Mouse (Mus musculus) liver, embryonic 14.5 days (tissue): ENCODE measurements around the gene Syne3. TPM values are rescaled to one million over a fixed set of nuclear protein-coding genes. Genes with fewer than 3 reads are reported as not detected.
A peak's percentile ranks its signal among the peaks of the same experiment; 100 is the strongest.

ENCODE experiments used
- ATAC-seq: fragments of 200-750 bp; cut with Nextera tagmentation; 2 replicates; pipeline ENCODE4 v1.8.0; 2017; ENCODE audit warnings: moderate number of reproducible peaks, mild to moderate bottlenecking, moderate library complexity; ENCODE audit not compliant: insufficient read depth
- DNase-seq, 3 experiments: peaks; one replicate each; pipeline ENCODE4 v3.0.0-alpha.2; 2012 to 2013; ENCODE audit warnings: low read depth in 3 of 3, low spot score in 3 of 3
- H3K27ac ChIP-seq: fragments of 300-500 bp; sonication (generic); 2 replicates; pipeline ENCODE4 v1.5.1; 2014; ENCODE audit warnings: moderate library complexity, mild to moderate bottlenecking, control low read depth, inconsistent platforms
- H3K27me3 ChIP-seq: fragments of 300-500 bp; sonication (generic); 2 replicates; pipeline ENCODE4 v1.6.1; 2014; ENCODE audit warnings: mild to moderate bottlenecking, low read length, moderate library complexity; ENCODE audit not compliant: control insufficient read depth, insufficient read depth
- H3K36me3 ChIP-seq: fragments of 300-500 bp; sonication (generic); replicated peaks from 2 replicates; pipeline ENCODE4 v1.6.1; 2014; ENCODE audit warnings: low read depth; ENCODE audit not compliant: control insufficient read depth, insufficient read depth
- H3K4me1 ChIP-seq, 2 experiments: fragments of 200-500 bp in 1 of 2; fragments of 300-500 bp in 1 of 2; sonication (generic) in 1 of 2; replicated peaks; 2 replicates each; pipeline ENCODE4 v1.6.1; 2012 to 2014; ENCODE audit warnings: antibody characterized with exemption in 1 of 2, inconsistent platforms in 1 of 2, low read length in 1 of 2; ENCODE audit not compliant: control insufficient read depth in 2 of 2, insufficient read depth in 2 of 2
- H3K4me2 ChIP-seq: fragments of 300-500 bp; sonication (generic); 2 replicates; pipeline ENCODE4 v1.6.1; 2014; ENCODE audit warnings: low read depth, mild to moderate bottlenecking, control low read depth, moderate library complexity
- H3K4me3 ChIP-seq, 2 experiments: fragments of 200-500 bp in 1 of 2; fragments of 300-500 bp in 1 of 2; sonication (generic) in 1 of 2; 2 replicates each; pipeline ENCODE4 v1.5.1; 2012 to 2014; ENCODE audit warnings: low read depth in 2 of 2, low read length in 2 of 2, mild to moderate bottlenecking in 2 of 2, control low read depth in 1 of 2, inconsistent platforms in 1 of 2, moderate library complexity in 1 of 2; ENCODE audit not compliant: insufficient read depth in 1 of 2
- H3K9ac ChIP-seq: fragments of 300-500 bp; sonication (generic); replicated peaks from 2 replicates; pipeline ENCODE4 v1.6.1; 2014; ENCODE audit warnings: mild to moderate bottlenecking, control low read depth, moderate library complexity
- H3K9me3 ChIP-seq: fragments of 300-500 bp; sonication (generic); 2 replicates; pipeline ENCODE4 v1.6.1; 2016; ENCODE audit warnings: low read length, mixed read lengths; ENCODE audit not compliant: control insufficient read depth
- CTCF ChIP-seq: IDR thresholded peaks from 2 replicates; pipeline ENCODE4 v1.5.1; 2016; ENCODE audit warnings: antibody characterized with exemption, low read depth, control low read depth
- EP300 ChIP-seq: IDR thresholded peaks from 2 replicates; pipeline ENCODE4 v1.6.1; 2016; ENCODE audit warnings: antibody characterized with exemption, low read depth
- WGBS: fragments of 180-500 bp; shearing (Covaris S2); extraction: QIAGEN DNeasy Blood & Tissue Kit; methylation state at CpG from one replicate; pipeline ENCODE4 v1.1.7; 2014; ENCODE audit not compliant: insufficient replicate concordance; 5-methylcytosine and 5-hydroxymethylcytosine counted together
- polyA plus RNA-seq, 2 experiments: library from polyadenylated mRNA; depleted of rRNA in 1 of 2; stranded (reverse) in 1 of 2; unstranded in 1 of 2; fragments of >200 nt; fragmentation: Nextera tagmentation in 1 of 2; extraction: Ambion mirVana in 1 of 2; gene quantifications; 2 replicates each; pipeline versions ENCODE4 v1.2.1 to v1.2.3; 2012 to 2014

Syne3 gene
- polyA plus RNA-seq, 2 experiments, result 1.6 to 2.2 TPM

DNA sequence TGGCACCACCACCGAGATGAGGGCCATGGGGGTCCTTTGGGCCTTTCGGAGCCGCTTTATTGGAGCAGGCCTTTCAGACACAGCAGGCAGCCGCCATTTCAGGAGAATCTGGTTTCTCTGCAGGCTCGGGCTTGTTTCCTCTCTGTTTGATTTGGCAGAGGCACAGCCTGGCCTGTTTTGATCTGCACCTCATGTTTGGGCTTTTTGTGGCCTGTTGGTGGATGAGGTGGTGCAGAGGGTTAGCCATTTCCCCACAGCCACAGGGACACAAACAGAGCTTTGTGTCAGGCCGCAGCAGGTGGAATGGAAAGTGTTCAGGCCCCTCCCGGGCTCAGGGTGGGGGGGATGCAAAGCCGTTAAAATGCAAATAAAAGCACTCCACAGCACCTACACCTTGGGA, 108.3 kb downstream of the Syne3 start:
- ATAC-seq, result no peak
- H3K27me3 ChIP-seq, result no peaks in the 10 kb centered on the region
- H3K4me1 ChIP-seq, result no peaks in the 10 kb centered on the region
- DNase-seq, result no peak
- no peak overlapping the region for H3K9ac ChIP-seq
- no peak for TF ChIP-seq CTCF
- no peak for TF ChIP-seq EP300
- no peak overlapping the region for H3K4me2 ChIP-seq
- H3K27ac ChIP-seq, result no peak overlapping the region
- H3K4me3 ChIP-seq, result no peak overlapping the region
- H3K9me3 ChIP-seq, result no peaks in the 10 kb centered on the region
- WGBS, result 57% methylated on average over 8 of the region's 8 CpGs
- H3K36me3 ChIP-seq, result no peaks in the 10 kb centered on the region

DNA sequence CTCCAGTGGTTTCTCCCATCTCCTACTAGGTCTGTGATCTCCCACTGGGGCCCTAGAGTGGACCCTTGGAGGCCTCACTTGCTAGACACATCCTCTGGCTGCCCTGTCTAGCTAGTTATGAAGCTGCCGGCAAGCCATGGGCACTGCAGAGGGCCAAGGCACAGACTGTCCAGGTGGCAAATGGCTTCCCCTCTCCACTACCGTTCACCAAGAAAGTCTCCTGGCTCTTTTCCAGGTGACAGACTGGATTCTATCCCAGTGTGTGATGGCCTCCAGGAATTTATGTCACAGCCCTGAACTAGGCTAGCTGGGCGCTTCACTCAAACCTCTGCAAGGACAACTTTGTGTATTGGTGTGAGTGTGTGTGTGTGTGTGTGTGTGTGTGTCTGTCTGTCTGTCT, 109.8 kb downstream of the Syne3 start:
- H3K4me3 ChIP-seq, result no peak overlapping the region
- DNase-seq (no peak), ATAC-seq (no peak)
- H3K9ac ChIP-seq, result no peak overlapping the region
- H3K4me1 ChIP-seq, result no peaks in the 10 kb centered on the region
- H3K36me3 ChIP-seq, result no peaks in the 10 kb centered on the region
- H3K9me3 ChIP-seq, result no peaks in the 10 kb centered on the region
- no peaks in the 10 kb centered on the region for H3K27me3 ChIP-seq
- no peak overlapping the region for H3K4me2 ChIP-seq
- H3K27ac ChIP-seq, result no peak overlapping the region
- TF ChIP-seq CTCF (no peak), EP300 (no peak)
- WGBS, result 61% methylated on average over 3 of the region's 3 CpGs

DNA sequence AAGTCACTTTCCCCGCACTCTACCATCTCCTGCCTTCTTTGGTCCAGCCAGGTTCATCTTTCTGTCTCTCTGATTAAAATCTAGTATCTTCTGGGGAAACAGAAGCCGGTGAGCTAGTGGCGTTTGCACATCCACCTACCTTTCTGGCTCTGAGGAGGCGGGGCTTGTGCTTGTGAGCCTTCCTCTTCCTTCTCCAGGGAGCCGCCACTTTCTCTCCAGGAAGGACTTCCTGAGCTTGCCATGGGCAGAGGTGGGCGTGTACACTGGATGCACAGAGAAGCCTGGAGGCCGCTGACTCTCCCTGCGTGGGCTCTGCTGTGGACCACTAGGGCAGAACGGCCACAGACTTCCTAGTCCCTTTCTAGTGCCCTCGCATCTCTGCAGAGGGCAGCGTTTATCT, 110.4 kb downstream of the Syne3 start:
- no peaks in the 10 kb centered on the region for H3K27me3 ChIP-seq
- 38% methylated on average over 11 of the region's 11 CpGs for WGBS
- TF ChIP-seq CTCF (no peak), EP300 (no peak)
- no peak overlapping the region for H3K27ac ChIP-seq
- no peaks in the 10 kb centered on the region for H3K9me3 ChIP-seq
- no peak overlapping the region for H3K4me3 ChIP-seq
- H3K4me1 ChIP-seq, result no peaks in the 10 kb centered on the region
- H3K4me2 ChIP-seq, result no peak overlapping the region
- ATAC-seq (no peak), DNase-seq (no peak)
- no peak overlapping the region for H3K9ac ChIP-seq
- H3K36me3 ChIP-seq, result no peaks in the 10 kb centered on the region

DNA sequence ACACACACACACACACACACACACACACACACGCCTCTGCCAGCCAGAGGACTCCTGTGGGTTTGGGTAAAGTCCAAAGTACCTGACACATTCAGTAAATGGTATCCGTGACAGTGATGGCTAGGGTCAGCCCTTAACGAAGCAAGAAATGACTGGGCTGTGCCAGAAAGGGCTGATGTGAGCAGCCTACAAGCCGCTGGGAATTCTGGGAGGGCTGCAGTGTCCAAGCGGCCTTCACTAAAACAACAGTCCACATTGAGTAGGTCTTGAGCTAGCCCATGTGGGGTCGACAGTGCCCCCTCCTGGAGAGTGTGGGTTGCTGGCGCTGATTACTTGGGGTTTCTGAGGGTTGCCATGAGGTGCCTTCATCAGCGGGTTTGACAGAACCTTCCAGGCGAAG, 110.9 kb downstream of the Syne3 start:
- Histone ChIP-seq H3K36me3 (no peaks in the 10 kb centered on the region), H3K9me3 (no peaks in the 10 kb centered on the region), H3K4me1 (no peaks in the 10 kb centered on the region), H3K4me3 (no peak overlapping the region), H3K27me3 (no peaks in the 10 kb centered on the region), H3K4me2 (no peak overlapping the region), H3K9ac (no peak overlapping the region), H3K27ac (no peak overlapping the region)
- peak; percentile 61 for TF ChIP-seq CTCF
- no peak for TF ChIP-seq EP300
- ATAC-seq, result 0 out of 2 replicates have a peak, but pooled peaks have one; percentile 18
- WGBS, result 50% methylated on average over 9 of the region's 9 CpGs
- DNase-seq, result no peak

DNA sequence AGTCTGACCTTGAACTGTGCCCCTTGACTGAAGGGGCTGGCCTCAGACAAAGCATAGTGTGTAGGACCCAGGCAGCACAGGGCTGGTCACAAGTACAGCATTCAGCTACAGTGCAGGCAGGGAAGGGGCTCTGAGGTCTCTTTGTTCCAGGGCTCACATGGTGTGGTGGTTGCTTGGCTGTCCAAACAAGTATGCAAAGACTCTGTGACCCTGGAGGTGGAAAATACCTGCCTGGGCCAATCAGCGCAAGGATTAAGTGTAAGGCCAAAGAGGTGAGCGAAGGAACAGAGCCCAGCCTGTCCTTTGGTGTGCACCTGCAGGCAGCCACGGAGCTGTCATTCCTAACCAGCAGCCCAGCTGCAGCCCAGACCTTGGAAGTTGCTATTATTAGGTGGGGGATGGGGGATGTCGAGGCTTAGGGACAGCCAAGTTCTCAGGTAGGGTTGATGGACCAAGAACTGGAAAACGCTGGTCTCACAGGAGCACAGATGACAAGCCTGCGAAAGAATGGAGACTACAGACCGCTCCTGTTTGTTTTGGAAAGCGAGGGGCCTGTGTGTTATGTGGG, 112.5 kb downstream of the Syne3 start:
- Histone ChIP-seq H3K27me3 (no peaks in the 10 kb centered on the region), H3K36me3 (no peaks in the 10 kb centered on the region), H3K27ac (no peak overlapping the region), H3K9ac (no peak overlapping the region), H3K4me3 (no peak overlapping the region), H3K9me3 (no peaks in the 10 kb centered on the region), H3K4me1 (no peaks in the 10 kb centered on the region), H3K4me2 (no peak overlapping the region)
- DNase-seq, result no peak
- TF ChIP-seq EP300 (no peak), CTCF (no peak)
- WGBS, result 62% methylated on average over 8 of the region's 8 CpGs
- no peak for ATAC-seq

DNA sequence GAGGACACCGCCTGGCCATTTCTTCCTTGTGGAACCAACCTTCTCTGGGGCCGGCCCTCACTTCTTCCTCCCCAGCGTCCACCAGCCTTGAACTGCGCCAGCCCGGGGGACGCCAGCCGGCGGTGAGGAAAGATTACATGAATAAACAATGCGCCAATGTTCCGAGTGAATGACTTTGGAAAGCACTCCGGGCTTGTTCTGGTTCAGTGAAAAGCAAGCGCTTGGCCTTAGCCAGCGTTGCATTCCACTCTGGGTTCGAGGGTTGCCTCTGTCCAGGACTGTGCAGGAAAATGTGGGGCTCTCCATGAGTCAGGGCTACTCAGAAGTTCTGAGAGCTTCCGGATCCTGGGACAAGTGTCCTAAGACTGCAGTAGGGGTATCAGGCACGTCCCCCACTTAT, 113.0 kb downstream of the Syne3 start:
- TF ChIP-seq CTCF (no peak), EP300 (no peak)
- ATAC-seq, result no peak

More for the DNA sequence above, 113.0 kb downstream of the Syne3 start:
- H3K27ac ChIP-seq, result no peak overlapping the region
- H3K36me3 ChIP-seq, result no peaks in the 10 kb centered on the region
- no peak overlapping the region for H3K9ac ChIP-seq
- no peak overlapping the region for H3K4me2 ChIP-seq
- no peaks in the 10 kb centered on the region for H3K27me3 ChIP-seq
- no peak overlapping the region for H3K4me3 ChIP-seq
- no peaks in the 10 kb centered on the region for H3K9me3 ChIP-seq
- no peak for DNase-seq
- H3K4me1 ChIP-seq, result no peaks in the 10 kb centered on the region
- WGBS, result 68% methylated on average over 16 of the region's 16 CpGs
